Mouse (Mus musculus) liver, embryonic 12.5 days (tissue): ENCODE results near the gene F7. TPM values are rescaled to one million over a fixed set of nuclear protein-coding genes. Genes with fewer than 3 reads are reported as not detected.
"Not testable (repeated sequence)": the region's sequence is repeated elsewhere in the genome, so short reads cannot be mapped to it uniquely, and the experiment has no call there.

Source experiments
- ATAC-seq: fragments of 200-750 bp; cut with Nextera tagmentation; 2 replicates; pipeline ENCODE4 v1.8.0; 2017; ENCODE audit warnings: moderate number of reproducible peaks, mild to moderate bottlenecking, moderate library complexity
- H3K27ac ChIP-seq: fragments of 300-500 bp; sonication (generic); 2 replicates; pipeline ENCODE4 v1.5.1; 2016; ENCODE audit warnings: mild to moderate bottlenecking
- H3K27me3 ChIP-seq: fragments of 300-500 bp; sonication (generic); replicated peaks from 2 replicates; pipeline ENCODE4 v1.6.1; 2016; ENCODE audit warnings: mild to moderate bottlenecking, moderate library complexity
- H3K36me3 ChIP-seq: fragments of 300-500 bp; sonication (generic); 2 replicates; pipeline ENCODE4 v1.6.1; 2016; ENCODE audit warnings: mild to moderate bottlenecking, moderate library complexity
- H3K4me1 ChIP-seq: fragments of 300-500 bp; sonication (generic); 2 replicates; pipeline ENCODE4 v1.6.1; 2016
- H3K4me2 ChIP-seq: fragments of 300-500 bp; sonication (generic); 2 replicates; pipeline ENCODE4 v1.6.1; 2016; ENCODE audit warnings: mild to moderate bottlenecking, moderate library complexity
- H3K4me3 ChIP-seq: fragments of 300-500 bp; sonication (generic); 2 replicates; pipeline ENCODE4 v1.5.1; 2016; ENCODE audit warnings: mild to moderate bottlenecking, moderate library complexity
- H3K9ac ChIP-seq: fragments of 300-500 bp; sonication (generic); 2 replicates; pipeline ENCODE4 v1.6.1; 2016; ENCODE audit warnings: mild to moderate bottlenecking, moderate library complexity
- H3K9me3 ChIP-seq: fragments of 300-500 bp; sonication (generic); replicated peaks from 2 replicates; pipeline ENCODE4 v1.6.1; 2016; ENCODE audit warnings: mild to moderate bottlenecking, moderate library complexity
- WGBS: fragments of 180-500 bp; shearing (Covaris S2); methylation state at CpG from one replicate; pipeline ENCODE4 v1.1.7; 2016; ENCODE audit not compliant: insufficient replicate concordance; 5-methylcytosine and 5-hydroxymethylcytosine counted together
- polyA plus RNA-seq: library from polyadenylated mRNA; unstranded; fragments of >200 nt; fragmentation: Nextera tagmentation; extraction: Ambion mirVana; gene quantifications from 2 replicates; pipeline ENCODE4 v1.2.1, GENCODE M21; 2016

F7 gene
- polyA plus RNA-seq, 1 experiment from 2014 or later = 5.2 TPM

GRCm38 (mm10) chr8:13037015-13037414 lies 11.2 kb downstream of the F7 start, which contains the start of gene F10:
F10 (plus strand) TSS chr8:13037308.
- Histone ChIP-seq H3K9ac (peak within 1 kb of the TSS; percentile 45), H3K27ac (peak within 1 kb of the TSS; percentile 69)
- WGBS = 51% methylated on average over 7 of the region's 7 CpGs

GRCm38 (mm10) chr8:13037569-13037968 lies 11.7 kb downstream of the F7 start:
- Histone ChIP-seq H3K4me3 (peak overlapping the region; percentile 24), H3K9ac (peak overlapping the region; percentile 45; the same call in 1 of the 2 replicates), H3K4me2 (peak overlapping the region; percentile 44), H3K27ac (peak overlapping the region; percentile 69), H3K4me1 (peaks cover 34% of the 10 kb centered on the region), H3K27me3 (no peaks in the 10 kb centered on the region), H3K36me3 (peaks cover 4% of the 10 kb centered on the region; the same call in 1 of the 2 replicates), H3K9me3 (no peaks in the 10 kb centered on the region)
- WGBS = 22% methylated on average over 5 of the region's 5 CpGs
- peak; percentile 80 for ATAC-seq

More at GRCm38 (mm10) chr8:13037015-13037414, 11.2 kb downstream of the F7 start, which contains the start of gene F10:
- no peaks in the 10 kb centered on the region for H3K9me3 ChIP-seq
- peak; percentile 24 for ATAC-seq
- H3K4me3 ChIP-seq = peak within 1 kb of the TSS; percentile 24
- peak within 1 kb of the TSS; percentile 44 for H3K4me2 ChIP-seq
- no peaks in the 10 kb centered on the region for H3K27me3 ChIP-seq
- H3K4me1 ChIP-seq = peaks cover 34% of the 10 kb centered on the region
- peaks cover 4% of the 10 kb centered on the region; the same call in 1 of the 2 replicates for H3K36me3 ChIP-seq

GRCm38 (mm10) chr8:13039054-13039453 lies 13.2 kb downstream of the F7 start:
- 61% methylated on average over 6 of the region's 6 CpGs for WGBS
- H3K27me3 ChIP-seq = no peaks in the 10 kb centered on the region
- no peak for ATAC-seq
- no peak overlapping the region for H3K9ac ChIP-seq
- no peak overlapping the region for H3K27ac ChIP-seq
- H3K9me3 ChIP-seq = no peaks in the 10 kb centered on the region
- H3K4me2 ChIP-seq = peak overlapping the region; percentile 44; the same call in 1 of the 2 replicates
- H3K36me3 ChIP-seq = peaks cover 4% of the 10 kb centered on the region; the same call in 1 of the 2 replicates
- H3K4me3 ChIP-seq = no peak overlapping the region
- H3K4me1 ChIP-seq = peaks cover 34% of the 10 kb centered on the region

- no peak overlapping the region for H3K4me2 ChIP-seq
- WGBS = 35% methylated on average over 4 of the region's 4 CpGs
- H3K27ac ChIP-seq = no peak overlapping the region
- peaks cover 9% of the 10 kb centered on the region; the same call in 1 of the 2 replicates for H3K36me3 ChIP-seq
- no peaks in the 10 kb centered on the region for H3K27me3 ChIP-seq
- H3K9ac ChIP-seq = no peak overlapping the region
- H3K4me3 ChIP-seq = no peak overlapping the region
- no peaks in the 10 kb centered on the region for H3K9me3 ChIP-seq
- H3K4me1 ChIP-seq = peaks cover 28% of the 10 kb centered on the region
- no peak for ATAC-seq
Measured at GRCm38 (mm10) chr8:13041459-13041858, 15.6 kb downstream of the F7 start.

- Histone ChIP-seq H3K27ac (no peak overlapping the region), H3K9me3 (no peaks in the 10 kb centered on the region)
Measured at GRCm38 (mm10) chr8:13047652-13048051, 21.8 kb downstream of the F7 start.

GRCm38 (mm10) chr8:13050550-13050949 lies 24.7 kb downstream of the F7 start:
- Histone ChIP-seq H3K4me1 (no peaks in the 10 kb centered on the region), H3K4me3 (no peak overlapping the region), H3K27ac (no peak overlapping the region), H3K27me3 (no peaks in the 10 kb centered on the region), H3K9me3 (no peaks in the 10 kb centered on the region), H3K36me3 (peaks cover 31% of the 10 kb centered on the region), H3K9ac (no peak overlapping the region), H3K4me2 (no peak overlapping the region)
- no peak for ATAC-seq
- 64% methylated on average over 10 of the region's 10 CpGs for WGBS

More at GRCm38 (mm10) chr8:13047652-13048051, 21.8 kb downstream of the F7 start:
- H3K27me3 ChIP-seq = no peaks in the 10 kb centered on the region
- peaks cover 27% of the 10 kb centered on the region for H3K36me3 ChIP-seq
- H3K4me1 ChIP-seq = no peaks in the 10 kb centered on the region
- 62% methylated on average over 5 of the region's 5 CpGs for WGBS
- no peak overlapping the region for H3K4me2 ChIP-seq
- H3K9ac ChIP-seq = no peak overlapping the region
- no peak for ATAC-seq
- H3K4me3 ChIP-seq = no peak overlapping the region

GRCm38 (mm10) chr8:13057351-13057750 lies 31.5 kb downstream of the F7 start:
- WGBS = 67% methylated on average over 4 of the region's 4 CpGs
- Histone ChIP-seq H3K9me3 (no peaks in the 10 kb centered on the region), H3K4me2 (no peak overlapping the region), H3K36me3 (peaks cover 11% of the 10 kb centered on the region; the same call in 1 of the 2 replicates), H3K4me3 (no peak overlapping the region), H3K27me3 (0 out of 2 replicates have a peak, but pooled peaks cover 3% of the 10 kb centered on the region), H3K9ac (no peak overlapping the region), H3K4me1 (0 out of 2 replicates have a peak, but pooled peaks cover 6% of the 10 kb centered on the region), H3K27ac (peak overlapping the region; percentile 28; the same call in 1 of the 2 replicates)
- ATAC-seq = peak; percentile 76

GRCm38 (mm10) chr8:13060441-13061150 lies 34.8 kb downstream of the F7 start, which contains the start of gene Proz:
Proz (plus strand) TSS chr8:13060914.
- Histone ChIP-seq H3K4me3 (peak within 1 kb of the TSS; percentile 33), H3K36me3 (peaks cover 3% of the 10 kb centered on the region; the same call in 1 of the 2 replicates), H3K9ac (no peak within 1 kb of the TSS), H3K27me3 (0 out of 2 replicates have a peak, but pooled peaks cover 3% of the 10 kb centered on the region), H3K4me1 (0 out of 2 replicates have a peak, but pooled peaks cover 12% of the 10 kb centered on the region), H3K9me3 (no peaks in the 10 kb centered on the region), H3K4me2 (peak within 1 kb of the TSS; percentile 47), H3K27ac (peak within 1 kb of the TSS; percentile 57)
- ATAC-seq = peak; percentile 65
- WGBS = 57% methylated on average over 17 of the region's 17 CpGs

- Histone ChIP-seq H3K4me2 (no peak overlapping the region), H3K9ac (no peak overlapping the region), H3K4me1 (0 out of 2 replicates have a peak, but pooled peaks cover 10% of the 10 kb centered on the region), H3K27ac (no peak overlapping the region), H3K27me3 (0 out of 2 replicates have a peak, but pooled peaks cover 3% of the 10 kb centered on the region), H3K4me3 (no peak overlapping the region), H3K9me3 (no peaks in the 10 kb centered on the region), H3K36me3 (no peaks in the 10 kb centered on the region)
- ATAC-seq = no peak
- 66% methylated on average over 16 of the region's 16 CpGs for WGBS
Measured at GRCm38 (mm10) chr8:13063112-13063511, 37.3 kb downstream of the F7 start.

GRCm38 (mm10) chr8:13073255-13073654 lies 47.4 kb downstream of the F7 start:
- Histone ChIP-seq H3K27me3 (no peaks in the 10 kb centered on the region), H3K9me3 (no peaks in the 10 kb centered on the region), H3K4me1 (no peaks in the 10 kb centered on the region), H3K4me2 (no peak overlapping the region), H3K36me3 (peaks cover 54% of the 10 kb centered on the region), H3K27ac (no peak overlapping the region), H3K9ac (no peak overlapping the region), H3K4me3 (no peak overlapping the region)
- ATAC-seq = no peak
- WGBS = 86% methylated on average over 11 of the region's 11 CpGs

- peaks cover 72% of the 10 kb centered on the region for H3K36me3 ChIP-seq
- H3K27ac ChIP-seq = no peak overlapping the region
- 72% methylated on average over 8 of the region's 8 CpGs for WGBS
- H3K9ac ChIP-seq = no peak overlapping the region
- no peak overlapping the region for H3K4me3 ChIP-seq
- H3K27me3 ChIP-seq = no peaks in the 10 kb centered on the region
- no peaks in the 10 kb centered on the region for H3K4me1 ChIP-seq
- H3K4me2 ChIP-seq = no peak overlapping the region
- no peaks in the 10 kb centered on the region for H3K9me3 ChIP-seq
- ATAC-seq = no peak
Measured at GRCm38 (mm10) chr8:13075044-13075443, 49.2 kb downstream of the F7 start.

- 93% methylated on average over 1 of the region's 1 CpGs for WGBS
- 0 out of 2 replicates have a peak, but pooled peaks have one; percentile 22 for ATAC-seq
- not testable (repeated sequence) for H3K9ac ChIP-seq
Measured at GRCm38 (mm10) chr8:13075579-13075978, 49.7 kb downstream of the F7 start.

More at GRCm38 (mm10) chr8:13075579-13075978, 49.7 kb downstream of the F7 start:
- H3K9me3 ChIP-seq, H3K4me2 ChIP-seq, H3K4me1 ChIP-seq, H3K4me3 ChIP-seq, H3K27me3 ChIP-seq, H3K27ac ChIP-seq: not testable (repeated sequence)
- H3K36me3 ChIP-seq = peaks cover 77% of the 10 kb centered on the region
